In genomic region chr17:28344670-28345069, GRCm38 (mm10) we compare ENCODE assay signal across 16 mouse cellular contexts. TPM values are rescaled to one million over a fixed set of nuclear protein-coding genes. Genes with fewer than 3 reads are reported as not detected.
DNase-seq lines count a peak whose midpoint lies in the region; ATAC-seq lines count a peak whose summit lies in the region.
"Had no signal": no experiment of that assay in that cellular context is flagged by ENCODE, and none has a peak within 500 bp of the region (broad histone marks: within the 10 kb centered on the region; RNA-seq: fewer than 3 reads in every experiment).

No protein-coding gene starts in this region.

- peaks cover 74% of the 10 kb centered on the region for H3K4me1 ChIP-seq in heart, embryonic 11.5 days (ENCODE audit: control insufficient read depth, insufficient read depth, low read length)
- peaks cover 96% of the 10 kb centered on the region for H3K4me1 ChIP-seq in lung, embryonic 15.5 days
- peaks cover 82% of the 10 kb centered on the region for H3K4me1 ChIP-seq in intestine, embryonic 14.5 days (replicated peaks; ENCODE audit: control insufficient read depth, insufficient read depth, low read length)
- peaks cover 91% of the 10 kb centered on the region for H3K4me1 ChIP-seq in stomach, embryonic 14.5 days (ENCODE audit: control insufficient read depth, insufficient read depth, low read length)

- no peaks in the 10 kb centered on the region for H3K9me3 ChIP-seq in heart, embryonic 11.5 days (replicated peaks; ENCODE audit: control insufficient read depth, low read length)
- no peaks in the 10 kb centered on the region for H3K9me3 ChIP-seq in lung, embryonic 15.5 days
- H3K9me3 ChIP-seq in intestine, embryonic 14.5 days (ENCODE audit: control insufficient read depth, low read length) = no peaks in the 10 kb centered on the region
- H3K9me3 ChIP-seq in stomach, embryonic 14.5 days (ENCODE audit: control insufficient read depth, low read depth, low read length) = no peaks in the 10 kb centered on the region

- H3K27me3 ChIP-seq in heart, embryonic 11.5 days (ENCODE audit: control insufficient read depth, insufficient read depth, low read length) = no peaks in the 10 kb centered on the region
- H3K27me3 ChIP-seq in lung, embryonic 15.5 days = no peaks in the 10 kb centered on the region
- no peaks in the 10 kb centered on the region for H3K27me3 ChIP-seq in intestine, embryonic 14.5 days (replicated peaks; ENCODE audit: control insufficient read depth, insufficient read depth, low read length)
- no peaks in the 10 kb centered on the region for H3K27me3 ChIP-seq in stomach, embryonic 14.5 days (ENCODE audit: control insufficient read depth, insufficient read depth, low read length)
- H3K27me3 ChIP-seq: Patski had no signal

- H3K36me3 ChIP-seq in heart, embryonic 11.5 days (ENCODE audit: control insufficient read depth, insufficient read depth, low read length) = peaks cover 2% of the 10 kb centered on the region; the same call in 1 of the 2 replicates
- peaks cover 5% of the 10 kb centered on the region for H3K36me3 ChIP-seq in lung, embryonic 15.5 days
- peaks cover 13% of the 10 kb centered on the region for H3K36me3 ChIP-seq in intestine, embryonic 14.5 days (ENCODE audit: control insufficient read depth, insufficient read depth, low read length)
- H3K36me3 ChIP-seq in stomach, embryonic 14.5 days (ENCODE audit: control insufficient read depth, insufficient read depth, low read length) = peaks cover 13% of the 10 kb centered on the region; the same call in 1 of the 2 replicates

- no peak overlapping the region for H3K4me3 ChIP-seq in heart, embryonic 11.5 days (ENCODE audit: low read depth, low read length)
- no peak overlapping the region for H3K4me3 ChIP-seq in lung, embryonic 15.5 days
- H3K4me3 ChIP-seq in intestine, embryonic 14.5 days (ENCODE audit: low read depth, low read length) = no peak overlapping the region
- H3K4me3 ChIP-seq in stomach, embryonic 14.5 days (ENCODE audit: low read depth, low read length) = no peak overlapping the region

- no peak for ATAC-seq in heart, embryonic 11.5 days (replicated peaks; ENCODE audit: insufficient number of reproducible peaks, low FRiP score, low TSS enrichment)
- ATAC-seq in lung, embryonic 15.5 days (ENCODE audit: borderline replicate concordance, extremely low read depth, low FRiP score, low TSS enrichment) = no peak
- ATAC-seq in intestine, embryonic 14.5 days (replicated peaks; ENCODE audit: low FRiP score, low TSS enrichment, low read depth) = no peak
- no peak for ATAC-seq in stomach, embryonic 14.5 days (ENCODE audit: insufficient number of reproducible peaks, insufficient read depth, low FRiP score, low read depth)
- ATAC-seq: forebrain, postnatal 0 days; Patski had no signal

- peak overlapping the region; percentile 59; the same call in 1 of the 2 replicates for H3K9ac ChIP-seq in heart, embryonic 11.5 days (ENCODE audit: low read depth, low read length)
- H3K9ac ChIP-seq in lung, embryonic 15.5 days = 0 out of 2 replicates have a peak overlapping the region, but pooled peaks have one; percentile 10
- H3K9ac ChIP-seq in intestine, embryonic 14.5 days (ENCODE audit: low read length) = peak overlapping the region; percentile 39
- H3K9ac ChIP-seq in stomach, embryonic 14.5 days (replicated peaks; ENCODE audit: low read depth, low read length) = 0 out of 2 replicates have a peak overlapping the region, but pooled peaks have one; percentile 38
- H3K9ac ChIP-seq: forebrain, postnatal 0 days had no signal

- no peak for DNase-seq in heart, postnatal 4 days
- no peak for DNase-seq in lung, postnatal 10 days
- DNase-seq in intestine, embryonic 14.5 days (ENCODE audit: low spot score) = no peak
- no peak for DNase-seq in thymus, postnatal 25 days
- DNase-seq in thymus, adult 18-20 months = no peak
- DNase-seq: adrenal gland, adult 8-10 months; embryo, embryonic 11 days; forebrain, postnatal 0 days; kidney, adult 9 months; spleen, adult 18-20 months had no signal

- 42% methylated on average over 3 of the region's 3 CpGs for WGBS in heart, embryonic 11.5 days (ENCODE audit: insufficient replicate concordance)
- 43% methylated on average over 3 of the region's 3 CpGs for WGBS in lung, embryonic 15.5 days
- WGBS in intestine, embryonic 14.5 days = 35% methylated on average over 3 of the region's 3 CpGs
- 45% methylated on average over 3 of the region's 3 CpGs for WGBS in stomach, embryonic 14.5 days

- H3K4me2 ChIP-seq in heart, embryonic 11.5 days = peak overlapping the region; percentile 54
- H3K4me2 ChIP-seq in lung, embryonic 15.5 days = peak overlapping the region; percentile 51
- H3K4me2 ChIP-seq in intestine, embryonic 14.5 days (ENCODE audit: low read length) = peak overlapping the region; percentile 54
- H3K4me2 ChIP-seq in stomach, embryonic 14.5 days (replicated peaks; ENCODE audit: low read depth, low read length) = peak overlapping the region; percentile 55

- H3K27ac ChIP-seq in heart, embryonic 11.5 days (ENCODE audit: low read depth, low read length) = peak overlapping the region; percentile 92
- H3K27ac ChIP-seq in lung, embryonic 15.5 days = peak overlapping the region; percentile 96
- peak overlapping the region; percentile 96 for H3K27ac ChIP-seq in intestine, embryonic 14.5 days (ENCODE audit: low read depth)
- peak overlapping the region; percentile 99 for H3K27ac ChIP-seq in stomach, embryonic 14.5 days (ENCODE audit: low read length)
- H3K27ac ChIP-seq: macrophage had no signal

RNA-seq across cellular contexts. Expression of gene Tead3, which starts 5.9 kb away (rescaled TPM):
- 6.5 and 7.5 TPM in 2 replicates for polyA plus RNA-seq in heart, embryonic 11.5 days (2014; fragmentation: Nextera tagmentation; extraction: Ambion mirVana)
- 10 to 100 TPM; 26.3 to 30.2 TPM for total RNA-seq in heart, postnatal 4 days (2021)
- polyA plus RNA-seq in lung, embryonic 15.5 days (2015; fragmentation: Nextera tagmentation; extraction: Ambion mirVana) = 10.9 and 11.5 TPM in 2 replicates
- polyA plus RNA-seq in intestine, embryonic 14.5 days (2014; fragmentation: Nextera tagmentation; extraction: Ambion mirVana) = 12.0 and 13.3 TPM in 2 replicates
- polyA plus RNA-seq in stomach, embryonic 14.5 days (2014; fragmentation: Nextera tagmentation; extraction: Ambion mirVana) = 15.7 and 16.0 TPM in 2 replicates
- polyA plus RNA-seq: macrophage had no signal

RNA-seq across cellular contexts. Expression of gene Rpl10a, which starts 16.4 kb away (rescaled TPM):
- 408 and 446 TPM in 2 replicates for polyA plus RNA-seq in heart, embryonic 11.5 days (2014; fragmentation: Nextera tagmentation; extraction: Ambion mirVana)
- 100 to 1,000 TPM; 663 to 665 TPM for total RNA-seq in heart, postnatal 4 days (2021)
- 606 and 658 TPM in 2 replicates for polyA plus RNA-seq in lung, embryonic 15.5 days (2015; fragmentation: Nextera tagmentation; extraction: Ambion mirVana)
- polyA plus RNA-seq in intestine, embryonic 14.5 days (2014; fragmentation: Nextera tagmentation; extraction: Ambion mirVana) = 909 and 955 TPM in 2 replicates
- 797 and 911 TPM in 2 replicates for polyA plus RNA-seq in stomach, embryonic 14.5 days (2014; fragmentation: Nextera tagmentation; extraction: Ambion mirVana)

RNA-seq across cellular contexts. Expression of gene Tulp1, which starts 20.4 kb away (rescaled TPM):
- 2.9 and 5.0 TPM in 2 replicates for polyA plus RNA-seq in heart, embryonic 11.5 days (2014; fragmentation: Nextera tagmentation; extraction: Ambion mirVana)
- 1 to 10 TPM; 1.0 to 1.5 TPM for total RNA-seq in heart, postnatal 4 days (2021)
- 6.0 and 6.2 TPM in 2 replicates for polyA plus RNA-seq in lung, embryonic 15.5 days (2015; fragmentation: Nextera tagmentation; extraction: Ambion mirVana)
- polyA plus RNA-seq in intestine, embryonic 14.5 days (2014; fragmentation: Nextera tagmentation; extraction: Ambion mirVana) = 3.7 and 4.0 TPM in 2 replicates
- polyA plus RNA-seq in stomach, embryonic 14.5 days (2014; fragmentation: Nextera tagmentation; extraction: Ambion mirVana) = 5.2 and 6.6 TPM in 2 replicates
- total RNA-seq: left cerebral cortex, adult 18-20 months had no signal
- polyA plus RNA-seq: macrophage, Patski had no signal

RNA-seq across cellular contexts. Expression of gene Fance, which starts 31.4 kb away (rescaled TPM):
- 15.3 and 17.3 TPM in 2 replicates for polyA plus RNA-seq in heart, embryonic 11.5 days (2014; fragmentation: Nextera tagmentation; extraction: Ambion mirVana)
- 10 to 100 TPM; 18.7 to 19.4 TPM for total RNA-seq in heart, postnatal 4 days (2021)
- 32.8 and 33.3 TPM in 2 replicates for polyA plus RNA-seq in lung, embryonic 15.5 days (2015; fragmentation: Nextera tagmentation; extraction: Ambion mirVana)
- polyA plus RNA-seq in intestine, embryonic 14.5 days (2014; fragmentation: Nextera tagmentation; extraction: Ambion mirVana) = 27.3 and 33.7 TPM in 2 replicates
- 26.5 and 29.9 TPM in 2 replicates for polyA plus RNA-seq in stomach, embryonic 14.5 days (2014; fragmentation: Nextera tagmentation; extraction: Ambion mirVana)
